Mouse (Mus musculus): ENCODE data around the gene Gadd45g. TPM values are rescaled to one million over a fixed set of nuclear protein-coding genes. Genes with fewer than 3 reads are reported as not detected.

Gene Gadd45g
- polyA plus RNA-seq, 1 experiment from 2014 or later, result 30.4 TPM

DNA sequence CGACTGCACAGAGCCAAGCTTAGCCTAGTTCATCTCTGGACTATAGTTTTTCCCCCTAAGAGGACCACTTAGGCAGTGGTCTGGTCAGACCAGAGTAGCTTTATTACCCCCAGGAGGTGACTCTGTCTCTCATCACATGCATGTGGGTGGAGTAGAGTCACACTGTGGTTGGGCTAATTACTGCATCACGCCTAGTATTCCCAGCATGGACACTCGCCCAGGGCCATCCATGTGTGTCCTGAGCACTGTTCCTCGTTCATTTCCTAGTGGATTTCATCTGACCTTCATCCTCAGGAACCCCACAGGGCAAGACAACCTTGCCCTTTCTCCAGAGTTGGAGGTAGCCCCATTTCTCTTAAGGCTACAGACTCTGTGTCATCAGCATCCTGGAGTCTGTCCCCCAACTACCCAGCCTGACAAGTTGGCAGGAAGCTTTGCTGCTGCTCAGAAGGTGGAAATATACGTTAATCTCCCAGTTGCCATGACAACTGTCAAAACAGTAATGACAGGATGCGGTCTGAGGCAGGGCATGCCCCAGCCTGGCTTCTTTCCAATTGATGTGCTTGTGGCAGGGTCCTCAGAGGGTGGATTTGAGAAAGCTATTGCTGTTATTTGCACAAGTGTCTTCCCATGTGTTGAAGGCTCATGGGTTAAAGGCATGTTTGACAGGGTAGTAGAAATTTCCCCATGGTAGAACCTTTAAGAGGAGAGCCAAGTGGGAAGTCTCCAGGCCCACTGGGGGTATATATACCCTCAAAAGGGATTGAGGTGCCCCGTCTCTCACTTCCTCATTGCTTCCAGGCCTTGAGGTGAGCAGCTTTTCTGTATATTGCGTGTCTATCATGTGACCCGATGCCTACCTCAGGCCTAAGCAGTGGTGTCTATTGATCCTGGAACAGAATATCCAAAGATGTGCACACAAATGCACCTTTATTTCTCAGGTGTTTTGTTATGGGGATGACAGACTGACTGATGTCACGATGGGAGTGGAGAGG is 32.6 kb upstream of the Gadd45g start:
- Histone ChIP-seq H3K4me3 (ENCODE audit: low read depth, low read length) (no peak overlapping the region), H3K9ac (ENCODE audit: low read depth, low read length) (no peak overlapping the region), H3K9me3 (ENCODE audit: control insufficient read depth, low read length) (no peaks in the 10 kb centered on the region), H3K4me1 (replicated peaks; ENCODE audit: control insufficient read depth, insufficient read depth, low read length) (peaks cover 8% of the 10 kb centered on the region; the same call in 1 of the 2 replicates), H3K4me2 (no peak overlapping the region), H3K27ac (ENCODE audit: low read depth, low read length) (no peak overlapping the region), H3K27me3 (replicated peaks; ENCODE audit: control insufficient read depth, insufficient read depth, low read length) (no peaks in the 10 kb centered on the region), H3K36me3 (ENCODE audit: control insufficient read depth, insufficient read depth, low read length) (no peaks in the 10 kb centered on the region)
- 53% methylated on average over 10 of the region's 10 CpGs for WGBS
- DNase-seq (ENCODE audit: low spot score) (no peak), ATAC-seq (replicated peaks; ENCODE audit: low FRiP score) (0 out of 2 replicates have a peak, but pooled peaks have one; percentile 24)

DNA sequence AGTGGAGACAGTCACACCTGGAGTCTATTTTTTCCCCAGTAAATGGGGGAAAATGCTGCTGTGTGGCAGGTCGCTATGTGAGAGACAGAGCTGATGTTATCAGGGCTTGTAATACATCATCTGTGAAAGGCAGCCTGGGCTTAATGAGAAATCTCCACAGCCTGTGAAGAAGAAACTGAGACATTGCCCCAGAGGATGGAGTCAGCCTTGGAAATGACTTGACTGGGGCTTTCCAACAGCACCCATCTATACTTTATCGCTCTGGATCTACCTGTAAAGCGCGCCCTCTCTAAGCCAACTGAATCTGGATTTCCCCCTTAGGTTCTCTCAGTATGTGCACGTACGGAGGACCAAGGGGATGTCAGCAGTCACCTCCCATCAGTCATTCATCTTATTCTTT is 31.8 kb upstream of the Gadd45g start:
- Histone ChIP-seq H3K27ac (ENCODE audit: low read depth, low read length) (no peak overlapping the region), H3K27me3 (replicated peaks; ENCODE audit: control insufficient read depth, insufficient read depth, low read length) (no peaks in the 10 kb centered on the region), H3K4me1 (replicated peaks; ENCODE audit: control insufficient read depth, insufficient read depth, low read length) (peaks cover 8% of the 10 kb centered on the region; the same call in 1 of the 2 replicates), H3K9me3 (ENCODE audit: control insufficient read depth, low read length) (no peaks in the 10 kb centered on the region), H3K4me3 (ENCODE audit: low read depth, low read length) (no peak overlapping the region), H3K9ac (ENCODE audit: low read depth, low read length) (no peak overlapping the region), H3K36me3 (ENCODE audit: control insufficient read depth, insufficient read depth, low read length) (no peaks in the 10 kb centered on the region), H3K4me2 (no peak overlapping the region)
- ATAC-seq (replicated peaks; ENCODE audit: low FRiP score), result no peak
- no peak for DNase-seq (ENCODE audit: low spot score)
- 88% methylated on average over 6 of the region's 6 CpGs for WGBS

DNA sequence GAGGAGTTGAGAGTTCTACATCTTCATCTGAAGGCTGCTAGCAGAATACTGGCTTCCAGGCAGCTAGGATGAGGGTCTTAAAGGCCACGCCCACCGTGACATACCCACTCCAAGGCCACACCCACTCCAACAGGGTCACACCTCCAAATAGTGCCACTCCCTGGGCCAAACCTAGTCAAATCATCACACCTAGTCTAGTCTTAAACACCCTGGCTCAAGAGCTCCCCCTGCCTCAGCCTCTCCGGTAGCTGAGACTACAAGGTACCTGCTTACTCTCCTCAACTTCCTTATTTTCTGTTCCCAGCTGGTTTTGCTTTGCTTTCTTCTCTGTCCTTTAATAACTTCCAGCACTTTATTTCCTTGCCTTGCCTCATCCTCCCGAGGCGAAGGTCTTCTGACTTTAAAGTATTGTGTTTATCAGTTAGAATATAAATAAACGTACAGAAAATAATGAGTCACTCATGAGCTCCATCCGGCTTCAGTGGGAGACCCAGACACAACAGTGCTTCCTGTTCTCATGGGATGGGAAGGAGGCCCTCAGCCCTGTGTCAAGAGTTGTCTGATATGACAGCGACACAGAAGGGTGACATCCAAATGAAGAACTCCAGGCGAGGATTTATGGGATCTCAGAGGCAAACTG is 30.5 kb upstream of the Gadd45g start:
- Histone ChIP-seq H3K4me1 (replicated peaks; ENCODE audit: control insufficient read depth, insufficient read depth, low read length) (peaks cover 8% of the 10 kb centered on the region; the same call in 1 of the 2 replicates), H3K27me3 (replicated peaks; ENCODE audit: control insufficient read depth, insufficient read depth, low read length) (no peaks in the 10 kb centered on the region), H3K4me2 (no peak overlapping the region), H3K27ac (ENCODE audit: low read depth, low read length) (peak overlapping the region; percentile 19; the same call in 1 of the 2 replicates), H3K9me3 (ENCODE audit: control insufficient read depth, low read length) (no peaks in the 10 kb centered on the region), H3K4me3 (ENCODE audit: low read depth, low read length) (no peak overlapping the region), H3K9ac (ENCODE audit: low read depth, low read length) (no peak overlapping the region), H3K36me3 (ENCODE audit: control insufficient read depth, insufficient read depth, low read length) (no peaks in the 10 kb centered on the region)
- 34% methylated on average over 9 of the region's 9 CpGs for WGBS
- no peak for DNase-seq (ENCODE audit: low spot score)
- ATAC-seq (replicated peaks; ENCODE audit: low FRiP score), result peak; percentile 56

DNA sequence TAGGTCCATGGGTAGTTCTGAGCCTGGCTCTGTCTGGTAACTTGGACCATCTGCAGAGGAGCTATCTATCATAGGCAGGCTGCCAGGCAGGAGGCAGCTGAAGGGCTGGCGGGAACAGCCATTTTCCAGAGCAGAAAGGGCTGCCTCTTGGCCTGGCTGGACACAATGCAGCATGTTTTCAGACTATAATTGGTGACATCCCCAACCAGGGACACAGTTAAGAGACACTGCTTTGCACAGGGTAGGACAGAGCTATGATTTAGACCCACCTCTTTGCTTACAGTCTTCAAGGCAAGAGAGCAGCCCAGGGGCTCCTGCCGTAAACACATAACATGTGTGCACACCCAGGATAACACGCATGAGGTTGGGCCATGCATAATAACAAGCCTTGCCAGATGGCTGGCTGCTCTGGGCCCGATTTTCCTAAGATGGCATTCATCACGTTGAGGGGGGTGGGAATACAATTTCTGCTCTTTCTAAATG is 29.9 kb upstream of the Gadd45g start:
- no peak overlapping the region for H3K27ac ChIP-seq (ENCODE audit: low read depth, low read length)
- DNase-seq (ENCODE audit: low spot score) (no peak), ATAC-seq (replicated peaks; ENCODE audit: low FRiP score) (peak; percentile 19; the same call in 1 of the 2 replicates)

DNA sequence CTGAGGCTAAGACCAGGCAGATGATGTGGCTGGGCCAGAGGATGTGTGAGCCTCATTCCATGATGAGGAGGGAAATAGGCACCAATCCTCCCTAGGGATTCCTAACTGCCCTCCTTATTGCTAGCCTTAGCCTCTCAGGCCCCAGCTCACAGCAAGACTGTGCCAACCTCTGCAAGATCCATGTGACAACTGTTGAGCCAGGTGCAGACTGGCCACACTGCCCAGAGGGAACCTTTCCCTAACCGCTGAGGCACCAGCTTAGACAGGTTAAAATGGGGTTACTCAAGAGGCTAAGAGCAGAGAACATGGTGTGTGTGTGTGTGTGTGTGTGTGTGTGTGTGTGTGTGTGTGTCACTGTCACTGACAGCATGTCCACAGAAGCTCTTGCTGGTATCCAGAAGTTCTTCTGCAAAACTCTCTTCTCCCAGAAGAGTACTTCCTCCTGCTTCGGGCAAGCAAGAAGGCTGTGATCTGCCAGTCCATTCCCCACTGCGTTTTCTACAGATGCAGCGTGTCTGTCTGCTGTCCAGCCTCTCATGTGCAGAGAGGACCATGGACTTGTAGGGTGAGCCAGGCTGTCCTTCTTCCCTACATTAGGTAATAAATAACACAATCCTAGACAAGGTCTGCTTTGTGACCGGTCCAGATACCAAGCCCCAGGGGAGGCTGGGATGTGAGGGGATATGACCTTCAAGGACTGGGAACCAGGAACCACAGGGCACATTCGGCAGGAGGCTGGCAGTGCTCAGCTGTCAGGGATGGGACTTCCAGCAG is 28.1 kb upstream of the Gadd45g start:
- WGBS, result 67% methylated on average over 6 of the region's 6 CpGs
- H3K9ac ChIP-seq (ENCODE audit: low read depth, low read length), result no peak overlapping the region
- H3K36me3 ChIP-seq (ENCODE audit: control insufficient read depth, insufficient read depth, low read length), result no peaks in the 10 kb centered on the region
- H3K27me3 ChIP-seq (replicated peaks; ENCODE audit: control insufficient read depth, insufficient read depth, low read length), result no peaks in the 10 kb centered on the region
- no peaks in the 10 kb centered on the region for H3K9me3 ChIP-seq (ENCODE audit: control insufficient read depth, low read length)
- no peak overlapping the region for H3K4me3 ChIP-seq (ENCODE audit: low read depth, low read length)
- peaks cover 8% of the 10 kb centered on the region; the same call in 1 of the 2 replicates for H3K4me1 ChIP-seq (replicated peaks; ENCODE audit: control insufficient read depth, insufficient read depth, low read length)
- no peak overlapping the region for H3K4me2 ChIP-seq
- H3K27ac ChIP-seq (ENCODE audit: low read depth, low read length), result no peak overlapping the region
- DNase-seq (ENCODE audit: low spot score) (no peak), ATAC-seq (replicated peaks; ENCODE audit: low FRiP score) (no peak)

More for the DNA sequence above, 29.9 kb upstream of the Gadd45g start:
- no peak overlapping the region for H3K4me3 ChIP-seq (ENCODE audit: low read depth, low read length)
- H3K4me1 ChIP-seq (replicated peaks; ENCODE audit: control insufficient read depth, insufficient read depth, low read length), result peaks cover 8% of the 10 kb centered on the region; the same call in 1 of the 2 replicates
- H3K27me3 ChIP-seq (replicated peaks; ENCODE audit: control insufficient read depth, insufficient read depth, low read length), result no peaks in the 10 kb centered on the region
- WGBS, result 74% methylated on average over 5 of the region's 5 CpGs
- no peaks in the 10 kb centered on the region for H3K9me3 ChIP-seq (ENCODE audit: control insufficient read depth, low read length)
- H3K9ac ChIP-seq (ENCODE audit: low read depth, low read length), result no peak overlapping the region
- H3K4me2 ChIP-seq, result no peak overlapping the region
- no peaks in the 10 kb centered on the region for H3K36me3 ChIP-seq (ENCODE audit: control insufficient read depth, insufficient read depth, low read length)

DNA sequence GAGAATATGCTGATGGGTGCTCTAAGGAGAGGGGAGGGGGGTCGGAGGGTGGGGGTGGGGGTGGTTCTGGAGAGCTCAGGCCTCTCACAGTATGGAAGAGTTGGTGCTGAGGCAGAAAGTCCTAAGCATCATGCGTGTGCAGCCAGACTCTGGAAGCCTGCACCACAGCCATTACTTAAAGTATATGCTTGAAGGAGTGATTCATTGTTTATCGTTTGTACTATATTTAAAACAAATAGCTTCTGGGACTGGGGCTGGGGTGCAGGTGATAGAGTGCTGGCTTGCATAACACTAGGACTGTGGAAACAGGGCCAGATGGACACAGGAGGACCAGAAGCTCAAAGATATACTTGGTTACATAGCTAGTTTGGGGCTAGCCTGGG is 27.5 kb upstream of the Gadd45g start:
- Histone ChIP-seq H3K27ac (ENCODE audit: low read depth, low read length) (no peak overlapping the region), H3K4me3 (ENCODE audit: low read depth, low read length) (no peak overlapping the region), H3K27me3 (replicated peaks; ENCODE audit: control insufficient read depth, insufficient read depth, low read length) (no peaks in the 10 kb centered on the region), H3K36me3 (ENCODE audit: control insufficient read depth, insufficient read depth, low read length) (no peaks in the 10 kb centered on the region), H3K4me2 (no peak overlapping the region), H3K9me3 (ENCODE audit: control insufficient read depth, low read length) (no peaks in the 10 kb centered on the region), H3K4me1 (replicated peaks; ENCODE audit: control insufficient read depth, insufficient read depth, low read length) (peaks cover 8% of the 10 kb centered on the region; the same call in 1 of the 2 replicates), H3K9ac (ENCODE audit: low read depth, low read length) (no peak overlapping the region)
- 72% methylated on average over 3 of the region's 3 CpGs for WGBS
- DNase-seq (ENCODE audit: low spot score), result no peak
- ATAC-seq (replicated peaks; ENCODE audit: low FRiP score), result no peak

DNA sequence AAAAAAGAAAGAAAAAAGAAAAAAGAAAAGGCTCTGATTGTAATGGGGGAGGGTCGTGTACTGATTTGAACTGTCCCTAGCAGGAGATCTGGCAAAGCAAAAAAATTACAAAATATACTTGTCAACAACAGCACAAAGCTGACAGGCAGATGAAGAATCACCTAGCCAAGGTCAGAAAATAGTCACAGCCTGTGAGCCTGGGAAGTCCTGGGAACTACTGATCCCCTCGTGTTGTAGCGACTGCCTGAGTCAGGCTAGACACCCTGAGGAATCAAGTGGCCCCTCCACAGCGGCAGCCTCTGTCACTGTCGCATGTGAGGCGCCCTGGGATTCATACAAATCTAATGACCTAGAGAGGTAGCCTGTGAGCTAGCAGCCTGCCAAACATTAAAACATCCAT is 27.1 kb upstream of the Gadd45g start:
- no peak overlapping the region for H3K4me2 ChIP-seq
- peaks cover 8% of the 10 kb centered on the region; the same call in 1 of the 2 replicates for H3K4me1 ChIP-seq (replicated peaks; ENCODE audit: control insufficient read depth, insufficient read depth, low read length)
- H3K27me3 ChIP-seq (replicated peaks; ENCODE audit: control insufficient read depth, insufficient read depth, low read length), result no peaks in the 10 kb centered on the region
- ATAC-seq (replicated peaks; ENCODE audit: low FRiP score) (no peak), DNase-seq (ENCODE audit: low spot score) (no peak)
- no peak overlapping the region for H3K27ac ChIP-seq (ENCODE audit: low read depth, low read length)
- no peaks in the 10 kb centered on the region for H3K9me3 ChIP-seq (ENCODE audit: control insufficient read depth, low read length)
- H3K4me3 ChIP-seq (ENCODE audit: low read depth, low read length), result no peak overlapping the region
- no peak overlapping the region for H3K9ac ChIP-seq (ENCODE audit: low read depth, low read length)
- H3K36me3 ChIP-seq (ENCODE audit: control insufficient read depth, insufficient read depth, low read length), result no peaks in the 10 kb centered on the region
- 75% methylated on average over 6 of the region's 6 CpGs for WGBS

DNA sequence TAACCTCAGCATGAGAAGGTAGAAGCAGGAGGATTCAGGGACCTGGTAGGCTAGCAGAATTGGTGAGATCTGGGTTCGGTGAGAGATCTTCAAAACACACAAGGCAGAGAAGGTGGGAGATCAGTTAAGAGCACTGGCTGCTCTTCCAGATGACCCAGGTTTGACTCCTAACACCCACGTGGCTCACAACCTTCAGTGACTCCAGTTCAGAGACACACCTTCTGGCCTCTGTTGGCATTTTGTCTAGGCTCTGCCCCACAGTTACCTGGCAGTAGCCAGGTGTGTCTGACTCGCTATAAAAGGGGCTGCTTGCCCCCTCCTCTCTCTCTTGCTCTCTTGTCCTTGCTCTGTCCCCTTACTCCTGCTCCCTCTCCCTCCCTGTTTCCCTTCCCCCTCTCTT is 24.5 kb upstream of the Gadd45g start:
- no peak overlapping the region for H3K9ac ChIP-seq (ENCODE audit: low read depth, low read length)
- DNase-seq (ENCODE audit: low spot score) (no peak), ATAC-seq (replicated peaks; ENCODE audit: low FRiP score) (no peak)
- no peaks in the 10 kb centered on the region for H3K9me3 ChIP-seq (ENCODE audit: control insufficient read depth, low read length)
- 35% methylated on average over 3 of the region's 3 CpGs for WGBS
- no peak overlapping the region for H3K4me2 ChIP-seq
- H3K4me3 ChIP-seq (ENCODE audit: low read depth, low read length), result no peak overlapping the region
- no peak overlapping the region for H3K27ac ChIP-seq (ENCODE audit: low read depth, low read length)
- H3K27me3 ChIP-seq (replicated peaks; ENCODE audit: control insufficient read depth, insufficient read depth, low read length), result no peaks in the 10 kb centered on the region
- H3K4me1 ChIP-seq (replicated peaks; ENCODE audit: control insufficient read depth, insufficient read depth, low read length), result no peaks in the 10 kb centered on the region; the same call in 1 of the 2 replicates
- no peaks in the 10 kb centered on the region for H3K36me3 ChIP-seq (ENCODE audit: control insufficient read depth, insufficient read depth, low read length)
